Comparison of ENCODE assay signal across 8 mouse cellular contexts in genomic region chr11:99023500-99024467, GRCm38 (mm10). TPM values are rescaled to one million over a fixed set of nuclear protein-coding genes. Genes with fewer than 3 reads are reported as not detected.
DNase-seq lines count a peak whose midpoint lies in the region; ATAC-seq and TF ChIP-seq lines count a peak whose summit lies in the region.

Gene Top2a, minus strand, starts transcription at chr11:99024189.

- ATAC-seq in erythroblast, adult 5-6 weeks (replicated peaks; ENCODE audit: low FRiP score, poor library complexity, severe bottlenecking): peak; percentile 95
- peak; percentile 95 for ATAC-seq in kidney, embryonic 15.5 days (replicated peaks; ENCODE audit: low FRiP score)
- peak; percentile 99 for ATAC-seq in monocyte, adult 5-6 weeks (replicated peaks; ENCODE audit: insufficient number of reproducible peaks, low FRiP score, low TSS enrichment, poor library complexity, severe bottlenecking)

- peak within 1 kb of the TSS; percentile 95 for H3K27ac ChIP-seq in heart, embryonic 10.5 days
- H3K27ac ChIP-seq in kidney, embryonic 15.5 days: peak within 1 kb of the TSS; percentile 77

- peak within 1 kb of the TSS; percentile 77 for H3K4me3 ChIP-seq in C2C12 (ENCODE audit: insufficient read depth, poor library complexity, severe bottlenecking)
- peak within 1 kb of the TSS; percentile 84 for H3K4me3 ChIP-seq in heart, embryonic 10.5 days
- H3K4me3 ChIP-seq in kidney, embryonic 15.5 days (replicated peaks): peak within 1 kb of the TSS; percentile 91

- H3ac ChIP-seq in C2C12 (ENCODE audit: control insufficient read depth, insufficient read length, low read depth): peak within 1 kb of the TSS; percentile 95

- peaks cover 49% of the 10 kb centered on the region for H3K79me3 ChIP-seq in C2C12 (ENCODE audit: low read depth)

- TF ChIP-seq CTCF in C2C12 (IDR thresholded peaks at IDR 0.05; ENCODE audit: control insufficient read depth, insufficient read depth, insufficient read length): no peak

- H3K36me3 ChIP-seq in C2C12 (ENCODE audit: control insufficient read depth, insufficient read depth): peaks cover 43% of the 10 kb centered on the region
- H3K36me3 ChIP-seq in heart, embryonic 10.5 days: peaks cover 36% of the 10 kb centered on the region
- peaks cover 34% of the 10 kb centered on the region for H3K36me3 ChIP-seq in kidney, embryonic 15.5 days

- DNase-seq in brain, adult 2 months (ENCODE audit: low read depth, low spot score): peak; percentile 98
- peak; percentile 97 for DNase-seq in heart, embryonic 10.5 days (ENCODE audit: low spot score)
- peak; percentile 88 for DNase-seq in liver
- DNase-seq in spleen, postnatal 4 days (ENCODE audit: low spot score in 2 of 2): peak; percentile 93 to 97

- H3K4me1 ChIP-seq in heart, embryonic 10.5 days: peaks cover 9% of the 10 kb centered on the region; the same call in 1 of the 2 replicates
- peaks cover 29% of the 10 kb centered on the region for H3K4me1 ChIP-seq in kidney, embryonic 15.5 days

- no peaks in the 10 kb centered on the region for H3K9me3 ChIP-seq in heart, embryonic 10.5 days
- no peaks in the 10 kb centered on the region for H3K9me3 ChIP-seq in kidney, embryonic 15.5 days (replicated peaks)

- peak within 1 kb of the TSS; percentile 83 for H3K9ac ChIP-seq in kidney, embryonic 15.5 days

- WGBS in heart, embryonic 10.5 days: under 1% methylated on average over 54 of the region's 54 CpGs
- WGBS in kidney, embryonic 15.5 days: under 1% methylated on average over 54 of the region's 54 CpGs

- peak within 1 kb of the TSS; percentile 65 for H3K4me2 ChIP-seq in kidney, embryonic 15.5 days

- H3K27me3 ChIP-seq in C2C12 (ENCODE audit: control insufficient read depth, insufficient read depth, insufficient read length): no peaks in the 10 kb centered on the region
- H3K27me3 ChIP-seq in heart, embryonic 10.5 days (ENCODE audit: insufficient read depth, poor library complexity, severe bottlenecking): no peaks in the 10 kb centered on the region
- no peaks in the 10 kb centered on the region for H3K27me3 ChIP-seq in kidney, embryonic 15.5 days

- peaks cover 53% of the 10 kb centered on the region for H3K79me2 ChIP-seq in C2C12 (ENCODE audit: control insufficient read depth, insufficient read depth)

TF ChIP-seq in C2C12, 6 proteins besides CTCF, POLR2A, EP300 and RAD21:
- TF ChIP-seq MAX (IDR thresholded peaks at IDR 0.05): peak; percentile 82
- no peak for TF ChIP-seq MYOG (IDR thresholded peaks at IDR 0.05; ENCODE audit: control insufficient read depth, extremely low read depth, insufficient read length)

RNA-seq across cellular contexts. Expression of gene Top2a, which starts in this region (rescaled TPM):
- polyA plus RNA-seq in C2C12 (2012; fragmentation: generic; extraction: Trizol): 83.8 TPM
- 132 and 152 TPM in 2 replicates for total RNA-seq in erythroblast, adult 5-6 weeks (2015; ENCODE audit: low replicate concordance)
- total RNA-seq in erythroblast, adult 5-6 weeks (2017; ENCODE audit: low replicate concordance): 334 and 394 TPM in 2 replicates
- 207 and 238 TPM in 2 replicates for polyA plus RNA-seq in heart, embryonic 10.5 days (2016; fragmentation: Nextera tagmentation; extraction: Ambion mirVana)
- polyA plus RNA-seq in kidney, embryonic 15.5 days (2015; fragmentation: Nextera tagmentation; extraction: Ambion mirVana): 249 and 256 TPM in 2 replicates
- total RNA-seq in monocyte, adult 5-6 weeks (2017): 14.1 to 26.1 TPM (median 15.5 TPM) in 3 replicates

Comparison
In these comparisons a context has a peak if more than half of its experiments do, and no peak if none do; other contexts are left out.
1. Peak in every context shown above with its lines: DNase-seq, ATAC-seq, H3K4me3 ChIP-seq and H3K27ac ChIP-seq.